Mouse (Mus musculus) c-Kit-negative CD71-positive TER-119-positive erythroid progenitor cells, embryonic 14.5 days (primary cell): Measurements from ENCODE around the gene Chst8.

ENCODE experiments used
- DNase-seq: peaks from one replicate; pipeline ENCODE4 v3.0.0-alpha.2; 2013; ENCODE audit warnings: low read depth, low spot score

Chst8 gene

DNA sequence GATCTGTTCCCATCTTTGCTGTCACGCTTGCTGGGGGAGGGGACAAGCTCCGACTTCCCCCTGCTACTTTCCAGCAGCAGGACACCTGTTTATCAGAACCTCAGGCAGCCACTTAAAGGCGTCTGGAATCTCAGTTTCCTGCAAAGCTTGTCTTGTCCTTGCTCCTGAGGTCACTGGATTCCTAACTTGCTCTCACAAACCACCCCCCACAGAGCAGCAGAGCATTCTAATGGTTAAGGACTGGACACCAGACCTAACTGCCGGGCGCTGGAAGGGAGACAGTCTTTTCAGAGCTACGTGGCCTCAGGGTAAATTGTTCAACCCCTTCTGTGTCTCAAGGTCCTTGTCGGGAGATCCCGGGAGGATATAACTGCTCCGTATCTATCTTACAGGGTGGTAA lies 143.2 kb downstream of the Chst8 start:
- DNase-seq = no peak

DNA sequence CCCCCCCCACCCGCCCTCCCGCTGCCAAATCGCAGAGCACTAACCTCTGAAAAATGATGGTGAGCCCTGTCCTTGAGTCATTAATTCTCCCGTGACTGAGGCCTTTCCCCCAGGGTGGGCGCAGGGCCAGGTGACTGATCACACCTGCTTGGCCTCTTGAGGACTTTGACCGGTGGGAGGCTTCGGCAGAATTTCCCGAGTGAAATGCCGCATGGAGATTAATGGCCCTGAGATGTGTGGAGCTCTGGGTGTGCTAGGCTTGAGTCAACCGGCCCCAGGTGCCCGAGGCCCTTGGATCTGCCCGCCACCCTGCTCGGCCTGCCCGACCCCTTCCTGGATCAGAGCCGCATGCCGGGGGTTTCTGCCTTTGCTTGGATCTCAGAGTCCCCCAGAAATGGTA lies 144.6 kb downstream of the Chst8 start:
- no peak for DNase-seq

DNA sequence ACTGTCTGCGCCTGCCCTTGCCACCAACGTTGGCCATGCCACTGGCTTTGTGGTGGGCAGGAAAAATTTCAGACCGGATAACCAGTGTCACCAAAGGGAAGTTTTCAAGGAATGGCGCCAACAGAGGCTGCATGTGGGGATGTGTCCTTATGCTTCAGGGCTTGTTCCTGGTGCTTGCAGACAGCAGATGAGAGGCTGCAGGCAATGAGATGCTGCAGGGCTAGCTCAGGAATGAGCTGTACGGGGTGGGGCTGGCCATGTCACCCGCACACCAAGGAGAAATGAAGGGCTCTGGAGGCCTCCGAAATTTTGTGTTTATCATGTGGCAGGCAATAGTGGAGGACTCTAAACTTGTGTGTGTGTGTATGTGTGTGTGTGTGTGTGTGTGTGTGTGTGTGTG lies 149.4 kb downstream of the Chst8 start:
- DNase-seq = no peak

DNA sequence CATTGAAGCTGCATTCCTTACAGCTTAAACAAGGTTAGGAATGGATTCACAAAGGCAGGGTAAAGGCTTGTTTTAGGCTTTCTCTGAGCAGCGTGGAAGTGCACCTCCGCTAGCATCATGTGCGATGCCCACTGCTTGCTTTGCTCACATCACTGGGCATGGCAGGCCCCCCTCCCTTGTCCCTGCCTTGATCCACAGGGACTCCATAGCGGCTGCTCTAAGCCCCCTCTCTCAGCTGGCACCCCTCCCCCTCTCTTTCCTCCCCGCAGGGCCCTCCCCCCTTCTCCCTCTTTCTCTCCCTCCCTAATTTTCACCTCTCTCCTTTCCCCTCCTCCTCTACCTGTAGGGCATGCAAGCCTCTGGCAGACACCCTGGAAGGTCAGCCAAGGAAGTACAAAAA lies 150.3 kb downstream of the Chst8 start:
- DNase-seq = no peak

DNA sequence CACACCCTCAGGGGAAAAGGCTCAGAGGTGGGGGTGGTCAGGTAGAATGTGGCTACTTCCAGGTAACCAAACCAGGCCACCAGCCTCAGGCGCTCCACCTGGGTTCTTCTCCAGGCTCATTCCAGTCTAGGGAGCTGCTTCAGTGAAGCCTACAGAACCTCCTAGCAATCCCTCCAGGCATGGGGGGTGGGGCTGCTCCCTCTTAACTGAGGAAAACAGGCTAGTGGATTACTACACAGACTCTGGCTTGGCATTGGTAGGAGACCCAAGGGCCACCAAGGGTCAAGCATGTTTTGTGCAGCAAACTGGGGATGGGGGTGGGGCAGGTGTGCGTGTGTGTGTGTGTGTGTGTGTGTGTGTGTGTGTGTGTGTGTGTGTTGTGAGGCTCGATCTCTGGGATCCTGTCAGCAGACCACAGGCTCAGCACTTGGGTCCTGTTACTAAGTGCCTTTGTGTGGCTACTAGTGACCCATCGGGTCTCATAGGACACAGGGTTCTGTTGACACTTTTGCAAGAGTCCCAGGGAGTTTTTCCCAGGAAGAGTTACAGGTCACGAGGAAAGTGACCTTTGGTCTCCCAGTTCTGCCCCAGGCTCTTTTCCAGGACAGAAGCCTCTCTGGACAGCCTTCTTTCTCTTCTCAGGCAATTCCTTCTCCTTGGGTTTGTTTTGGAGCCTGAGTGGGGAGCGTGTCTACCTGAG lies 153.0 kb downstream of the Chst8 start:
- DNase-seq = no peak

DNA sequence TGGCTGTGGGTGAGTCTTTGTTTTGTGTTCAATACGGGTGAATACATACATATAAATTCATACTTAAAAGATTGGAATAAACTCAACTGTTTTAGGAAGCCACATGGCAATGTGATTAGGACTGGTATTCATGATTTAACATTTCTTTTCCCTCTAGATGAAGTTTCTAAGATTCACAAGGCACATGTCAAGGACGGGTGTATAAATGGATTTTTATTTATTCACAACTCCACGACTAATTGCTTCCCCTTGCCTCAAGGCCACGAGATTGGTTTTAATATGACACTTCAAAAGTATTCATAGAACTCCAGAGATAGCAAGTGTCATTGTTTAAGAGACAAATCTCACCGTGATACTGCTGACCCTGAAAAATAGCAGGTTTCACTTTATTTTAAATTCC lies 155.9 kb downstream of the Chst8 start, which contains the start of gene Kctd15:
TSS of gene Kctd15 (minus strand) at position 101 of the 400 bp plus-strand sequence.
- no peak for DNase-seq

DNA sequence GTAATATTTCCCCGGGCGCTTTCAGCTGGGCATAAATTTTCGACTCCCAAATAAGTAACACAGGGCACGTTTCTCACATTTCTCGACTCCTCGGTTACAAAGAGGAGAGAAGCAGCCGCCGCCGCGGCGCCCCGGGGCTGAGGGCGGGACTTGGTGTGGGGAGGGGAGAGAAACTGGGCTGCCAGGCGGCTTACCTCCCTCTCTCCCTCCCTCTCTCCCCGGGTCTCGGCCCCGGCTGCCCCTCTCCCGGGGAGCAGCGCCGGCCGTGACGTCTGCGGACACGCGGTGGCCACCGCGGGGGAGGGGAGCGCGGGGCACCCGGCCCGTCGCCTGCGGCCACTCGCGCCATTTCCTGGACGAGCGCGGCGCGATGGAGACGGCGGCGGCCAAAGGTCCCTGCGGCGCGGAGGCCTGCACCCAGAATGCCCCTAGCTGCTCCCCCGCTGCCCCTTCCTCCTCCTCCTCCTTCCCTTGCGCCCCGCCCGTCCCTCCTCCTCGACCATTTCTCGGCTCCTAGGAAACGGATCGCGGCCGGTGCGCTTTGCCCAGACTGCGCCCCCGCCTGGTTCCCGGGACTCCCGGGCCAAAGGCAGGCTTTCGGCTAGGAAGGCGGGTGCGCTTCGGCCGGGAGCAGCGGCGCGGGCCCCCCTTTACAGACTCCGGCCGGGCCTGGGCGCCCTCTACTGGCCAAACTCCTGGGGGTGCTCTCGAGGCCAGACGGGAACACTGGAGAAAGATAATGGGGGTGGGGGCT lies 157.2 kb downstream of the Chst8 start:
- DNase-seq = no peak

DNA sequence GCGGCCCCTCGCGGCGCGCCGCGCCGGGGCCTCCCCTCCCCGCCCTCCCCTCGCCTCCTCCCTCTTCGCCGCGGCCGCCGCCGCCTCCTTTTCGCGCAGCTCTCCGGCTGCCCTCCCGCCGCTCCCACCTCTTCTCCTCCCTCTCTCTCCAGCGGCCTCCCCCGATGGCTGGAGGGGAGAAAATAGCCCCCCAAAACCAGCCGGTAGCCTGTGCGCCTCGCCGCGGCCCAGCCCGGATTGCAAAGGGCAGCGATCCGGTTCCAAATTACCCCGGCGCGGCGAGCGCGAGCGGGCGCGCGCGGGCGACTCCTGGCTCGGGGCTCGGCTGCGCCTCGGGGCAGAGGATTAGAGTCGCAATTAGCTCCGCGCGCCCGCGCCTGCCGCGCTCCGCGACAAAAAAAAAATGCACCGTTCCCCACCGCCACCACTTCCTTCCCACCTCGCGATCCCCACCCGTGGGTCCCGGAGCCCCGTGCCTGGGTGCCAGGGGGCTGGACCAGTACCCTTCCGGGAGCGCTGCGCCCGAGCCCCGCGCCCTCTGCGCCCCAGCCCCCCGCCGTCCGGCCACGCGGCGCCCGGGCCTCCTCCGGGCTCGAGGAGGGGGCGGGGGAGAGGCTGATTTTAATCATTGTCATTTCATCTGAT lies 157.9 kb downstream of the Chst8 start:
- DNase-seq = no peak

DNA sequence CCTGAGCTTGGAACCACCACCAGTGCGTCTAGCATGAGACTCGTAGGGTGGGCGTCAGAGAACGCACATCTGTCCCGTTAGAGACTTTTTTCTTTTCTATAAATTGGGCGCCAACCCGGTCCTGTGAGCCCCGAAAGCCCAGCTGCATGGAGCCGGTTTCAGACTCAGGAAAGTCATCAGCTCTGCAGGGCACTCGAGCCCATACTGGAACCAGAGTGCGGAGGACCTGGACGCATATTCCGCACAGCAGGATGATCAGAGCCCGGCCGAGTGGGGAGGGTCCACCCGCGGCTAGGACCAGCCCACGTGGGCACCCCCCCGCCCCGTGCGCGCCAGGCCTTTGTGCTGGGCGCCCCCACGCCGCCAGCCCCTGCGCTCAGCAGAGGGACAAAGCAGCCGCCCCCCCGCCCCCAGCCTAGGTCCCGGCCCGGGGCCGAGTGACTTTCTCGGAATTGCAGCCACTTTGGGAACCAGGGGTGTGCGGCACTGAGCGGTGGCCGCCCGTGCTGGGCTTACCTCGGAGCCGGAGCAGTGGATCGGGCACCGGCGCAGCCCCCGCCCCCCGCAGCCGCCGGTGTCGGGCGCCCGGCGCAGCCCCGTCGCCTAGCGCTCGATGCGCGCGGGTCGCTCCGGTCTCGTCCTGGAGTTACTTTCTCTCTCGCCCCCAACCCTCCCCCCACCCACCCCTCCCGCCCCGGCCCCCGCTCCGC lies 158.6 kb downstream of the Chst8 start:
- no peak for DNase-seq

DNA sequence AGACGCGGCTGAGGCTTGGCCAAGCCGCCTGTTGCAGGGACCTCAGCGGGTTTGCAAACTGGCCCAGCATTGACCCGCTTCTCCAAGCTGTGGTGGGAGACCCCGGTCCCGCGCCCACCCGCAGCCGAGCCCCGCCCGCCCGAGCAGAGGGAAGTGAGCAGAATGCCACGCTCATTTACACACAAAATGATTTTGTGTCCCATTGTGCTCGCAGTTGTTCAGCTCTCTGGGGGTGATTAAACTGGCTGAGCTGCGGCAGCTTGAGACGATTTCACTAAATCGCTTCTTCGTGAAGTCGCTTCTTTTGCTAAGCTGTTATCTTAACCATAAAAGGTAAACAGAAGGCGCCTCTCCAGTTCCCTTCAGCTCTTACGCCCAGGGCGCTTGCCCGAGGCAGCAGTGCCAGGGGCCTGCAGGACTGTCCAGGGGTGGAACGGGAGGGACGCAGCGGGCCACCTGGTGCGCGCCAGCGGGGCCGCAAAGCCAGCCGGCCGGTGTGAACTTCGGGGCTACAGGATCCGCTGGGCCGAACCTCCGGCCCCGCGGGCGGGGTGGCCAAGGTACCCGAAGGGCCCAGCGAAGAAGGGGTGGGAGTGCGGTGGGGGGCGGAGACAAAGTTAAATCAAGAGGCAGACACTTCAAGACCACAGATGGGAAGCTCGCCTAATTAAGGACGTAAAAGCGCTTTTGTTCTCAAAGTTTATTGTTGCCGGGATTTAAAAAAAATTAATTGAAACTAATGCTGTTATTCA lies 159.6 kb downstream of the Chst8 start:
- no peak for DNase-seq

DNA sequence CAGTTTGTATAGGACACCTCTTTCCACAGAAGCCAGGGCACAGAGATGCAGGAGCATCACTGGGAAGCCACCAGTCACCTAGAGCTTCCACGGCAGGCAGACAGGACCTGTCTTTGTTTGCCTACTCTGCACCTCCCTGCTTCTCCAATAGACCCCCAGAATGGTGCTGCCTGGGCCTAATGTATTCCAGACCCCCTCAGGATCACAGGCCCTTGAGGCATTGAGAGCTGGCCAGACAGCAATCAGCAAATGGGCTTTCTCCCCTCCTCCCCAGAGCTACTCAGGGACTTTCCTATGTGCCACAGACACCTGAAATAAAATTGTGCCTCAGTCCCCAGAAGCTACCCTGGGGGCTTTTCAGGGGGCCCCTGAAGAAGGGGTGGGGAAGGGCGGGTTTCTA lies 161.1 kb downstream of the Chst8 start:
- no peak for DNase-seq

DNA sequence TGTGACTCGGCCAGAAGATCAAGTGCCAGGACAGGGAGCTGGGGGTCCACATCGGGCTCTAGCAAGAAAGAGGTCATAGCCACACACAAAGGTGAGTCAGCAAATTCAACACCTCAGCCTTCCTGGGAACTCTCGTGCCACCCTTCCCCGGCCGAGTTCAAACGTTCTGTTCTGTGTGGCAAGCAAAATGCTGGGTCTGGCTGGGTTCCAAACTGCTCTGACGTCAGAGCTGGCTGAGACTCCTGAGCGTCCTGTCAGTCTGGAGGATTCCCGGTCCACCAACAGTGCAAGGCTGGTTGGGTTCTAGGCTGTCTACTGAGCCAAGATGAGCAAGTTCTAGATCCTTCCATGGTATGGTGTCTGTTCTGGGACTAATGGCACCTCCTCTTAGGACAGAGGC lies 165.5 kb downstream of the Chst8 start:
- DNase-seq = no peak

DNA sequence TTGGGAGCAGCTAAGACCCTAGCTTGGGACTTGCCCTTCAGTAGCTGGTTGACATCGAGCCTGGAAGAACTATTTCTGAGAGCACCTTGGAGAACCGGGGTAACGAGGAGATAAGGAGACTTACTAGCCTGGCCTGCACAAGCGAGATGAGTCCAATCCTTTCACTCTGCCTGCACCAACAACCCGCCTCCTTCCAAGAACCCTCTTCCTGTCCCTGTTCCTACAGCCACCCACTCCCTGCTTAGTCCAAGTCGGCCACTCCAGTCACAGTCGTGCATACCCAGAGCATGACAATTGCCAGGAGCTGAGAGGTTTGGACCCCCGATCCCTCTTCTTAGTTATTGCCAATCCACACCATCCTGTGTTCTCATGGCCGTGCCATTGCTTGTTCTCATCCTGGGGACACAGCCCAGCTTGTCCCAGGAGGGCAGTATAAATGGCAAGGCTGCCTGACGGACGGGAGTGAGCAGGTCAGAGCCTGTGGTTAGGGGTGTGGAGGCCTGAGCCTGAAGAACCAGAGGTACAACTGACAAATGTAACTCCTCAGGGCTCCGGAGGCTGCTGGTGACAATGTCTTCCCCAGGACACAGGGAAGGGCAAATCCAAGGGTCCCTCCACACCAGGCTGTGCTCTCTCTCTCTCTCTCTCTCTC lies 166.2 kb downstream of the Chst8 start:
- no peak for DNase-seq

DNA sequence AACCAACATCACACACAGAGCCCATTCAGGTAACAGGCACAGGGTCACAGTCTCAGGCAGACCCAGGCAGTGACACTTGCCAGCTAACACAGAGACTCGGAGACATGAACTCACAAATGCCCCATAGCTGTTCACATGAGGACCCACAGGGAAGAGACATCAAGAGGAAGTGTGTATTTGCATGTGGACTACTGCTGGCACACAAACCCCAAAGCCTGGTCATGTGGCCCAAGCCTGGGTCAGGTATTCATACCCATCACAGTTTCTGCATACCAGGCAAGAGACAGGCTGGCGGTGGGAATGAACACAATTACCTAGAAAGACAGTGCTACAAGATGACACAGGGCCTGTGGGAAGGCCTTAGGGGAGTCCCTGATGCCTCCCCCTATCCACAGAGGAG lies 166.9 kb downstream of the Chst8 start:
- DNase-seq = no peak

DNA sequence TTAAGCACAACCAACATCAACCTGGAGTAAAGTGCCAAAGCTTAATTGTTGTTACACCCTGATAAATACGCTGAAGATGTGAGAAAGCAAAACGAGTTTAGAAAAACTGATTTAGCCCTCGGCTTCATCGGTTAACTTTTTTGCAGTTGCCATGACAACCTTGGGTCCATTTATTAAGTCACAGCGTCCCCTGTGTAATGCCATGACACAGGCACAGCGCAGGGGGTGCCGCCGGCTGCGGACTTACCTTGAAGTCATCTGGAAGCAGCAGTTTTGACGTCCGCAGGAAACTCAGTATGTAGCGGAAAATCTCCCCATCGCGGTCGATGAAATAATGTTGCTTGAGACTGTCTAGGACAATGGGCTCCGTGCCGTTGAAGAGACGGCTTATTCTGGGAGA lies 167.9 kb downstream of the Chst8 start:
- no peak for DNase-seq

DNA sequence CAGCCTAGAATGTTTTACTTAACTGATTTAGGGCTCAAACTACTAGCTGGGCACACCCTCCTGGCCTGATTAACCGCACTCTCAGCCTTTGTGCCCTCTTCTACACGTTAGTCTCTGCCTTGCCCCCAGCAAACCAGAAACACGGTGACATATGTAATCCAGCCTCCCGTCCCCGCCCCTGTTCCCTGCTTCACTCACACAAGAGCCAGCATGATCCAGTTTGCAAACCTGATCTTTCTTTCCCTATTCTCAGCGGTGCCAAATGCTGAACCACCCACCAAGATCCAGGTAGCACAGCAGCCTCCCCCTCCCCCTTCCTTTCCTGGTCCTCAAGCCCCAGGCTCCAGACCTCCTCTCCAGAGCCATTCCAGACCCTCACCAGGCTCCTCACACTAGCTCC lies 169.2 kb downstream of the Chst8 start:
- no peak for DNase-seq

DNA sequence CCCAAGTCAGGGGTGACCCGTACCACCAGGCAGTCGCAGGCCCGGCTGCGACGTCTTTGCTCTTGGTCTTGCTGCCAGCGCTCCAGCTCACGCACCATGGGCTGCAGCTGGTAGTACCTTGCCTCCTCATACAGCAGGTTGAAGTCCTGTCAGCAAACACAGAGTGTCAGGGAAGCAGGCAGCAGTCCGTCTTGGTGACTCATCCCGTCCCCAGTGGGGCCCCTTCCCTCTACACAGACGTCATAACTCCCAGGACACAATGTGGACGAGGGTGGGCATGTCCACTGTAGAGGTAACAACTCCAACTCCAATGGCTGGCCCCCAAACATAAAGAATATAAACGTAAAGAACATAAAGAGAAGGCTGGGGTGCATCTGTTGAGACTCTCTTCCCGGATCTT lies 170.5 kb downstream of the Chst8 start:
- DNase-seq = no peak

DNA sequence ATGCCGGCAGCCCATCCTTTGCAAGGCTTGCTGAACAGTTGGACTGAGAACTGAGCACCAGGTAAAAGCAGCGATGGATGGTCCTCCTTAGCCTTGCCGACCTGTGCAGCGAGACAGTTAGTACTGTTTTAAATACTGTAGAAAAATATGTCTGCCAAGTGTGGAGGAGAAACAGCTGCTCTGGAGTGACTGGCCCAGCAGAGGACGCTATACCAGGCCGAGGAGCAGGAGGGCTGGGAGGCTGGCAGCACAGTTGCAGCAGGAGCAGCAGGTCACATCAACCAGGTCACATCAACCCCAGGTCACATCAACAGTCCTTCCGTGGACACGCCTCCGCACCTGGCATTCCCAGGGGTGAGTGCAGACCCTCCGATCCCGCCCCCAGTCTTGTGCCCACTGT lies 172.7 kb downstream of the Chst8 start:
- no peak for DNase-seq

DNA sequence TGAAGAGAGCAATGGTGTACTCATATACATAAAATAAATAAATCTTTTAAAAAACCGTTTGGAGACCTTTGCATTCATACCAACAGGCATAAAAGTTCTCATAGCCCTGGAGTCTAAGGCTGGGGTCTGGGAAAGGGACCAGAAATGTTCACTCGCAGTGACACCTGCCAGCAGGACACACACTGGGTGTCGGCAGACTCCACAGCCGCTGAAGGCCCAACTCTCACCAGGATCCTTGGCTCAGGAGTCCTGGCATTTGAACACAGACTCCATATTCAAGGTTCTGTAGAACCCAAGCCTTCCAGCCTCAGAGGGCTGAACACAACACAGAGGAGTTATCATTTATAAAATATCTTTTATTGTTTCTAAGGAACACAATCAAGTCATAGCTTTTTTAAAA lies 175.8 kb downstream of the Chst8 start:
- no peak for DNase-seq

DNA sequence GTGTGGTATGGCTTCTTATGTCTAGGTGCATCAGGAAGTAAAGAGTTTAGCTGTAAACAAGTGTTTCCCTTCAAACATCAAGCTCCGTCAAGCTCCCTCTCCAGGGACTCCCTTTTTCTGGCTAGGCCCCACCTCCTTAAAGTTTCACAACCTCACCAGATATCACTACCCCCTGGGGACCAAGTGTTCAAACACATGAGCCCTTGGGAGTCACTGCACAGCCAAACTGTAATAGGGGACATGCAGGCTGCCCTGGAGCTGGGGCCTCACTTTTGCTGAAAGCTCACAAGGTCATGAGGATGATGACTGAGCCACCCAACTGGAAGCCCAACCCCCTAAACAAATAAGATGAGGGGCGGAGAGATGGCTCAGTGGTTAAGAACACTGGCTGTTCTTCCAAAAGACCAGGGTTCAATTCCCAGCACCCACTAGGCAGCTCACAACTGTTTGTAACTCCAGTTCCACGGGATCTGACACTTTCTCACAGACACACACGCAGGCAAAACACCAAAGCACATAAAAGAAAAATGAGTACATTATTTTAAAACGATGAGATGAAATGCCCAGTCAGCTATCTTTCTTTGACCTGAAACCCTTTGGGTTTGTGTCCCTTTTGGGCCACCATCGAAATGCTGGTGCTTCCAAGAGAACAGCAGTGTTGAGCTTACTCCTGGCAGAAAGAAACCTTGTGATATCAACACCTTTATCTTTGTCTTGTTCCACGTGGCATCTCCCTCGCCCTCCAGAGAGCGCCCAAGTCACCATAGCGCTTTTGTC lies 179.4 kb downstream of the Chst8 start:
- no peak for DNase-seq
